Mouse (Mus musculus) cerebellum, adult 8-10 months (tissue): ENCODE results near the gene Gnaq.

Experiments used
- DNase-seq: peaks from one replicate; pipeline ENCODE4 v3.0.0; 2022

The Gnaq gene

DNA sequence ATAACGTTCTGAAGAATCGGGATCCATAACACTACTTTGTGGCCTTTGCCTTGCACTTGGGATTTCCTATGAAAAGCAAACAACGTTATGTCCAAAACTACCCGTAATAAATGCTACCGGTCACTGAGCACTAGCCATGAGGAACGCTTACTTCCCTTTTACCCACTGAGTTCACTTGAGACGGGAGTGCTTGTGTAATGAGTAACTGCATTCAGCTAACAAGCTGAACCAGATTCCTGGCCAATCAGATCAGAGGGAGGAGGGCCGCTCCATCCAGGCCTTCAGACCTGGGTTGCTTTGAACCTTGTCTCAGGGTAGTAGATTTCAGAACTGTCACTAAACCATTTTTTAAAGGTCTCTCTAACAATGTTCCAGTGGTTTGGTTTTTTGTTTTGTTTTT lies 193.3 kb downstream of the Gnaq start:
- DNase-seq: no peak

- DNase-seq: peak; percentile 34
Measured at GRCm38 (mm10) chr19:16327401-16328073, 194.9 kb downstream of the Gnaq start.

GRCm38 (mm10) chr19:16328074-16328850 lies 195.6 kb downstream of the Gnaq start:
- DNase-seq: peak; percentile 86

DNA sequence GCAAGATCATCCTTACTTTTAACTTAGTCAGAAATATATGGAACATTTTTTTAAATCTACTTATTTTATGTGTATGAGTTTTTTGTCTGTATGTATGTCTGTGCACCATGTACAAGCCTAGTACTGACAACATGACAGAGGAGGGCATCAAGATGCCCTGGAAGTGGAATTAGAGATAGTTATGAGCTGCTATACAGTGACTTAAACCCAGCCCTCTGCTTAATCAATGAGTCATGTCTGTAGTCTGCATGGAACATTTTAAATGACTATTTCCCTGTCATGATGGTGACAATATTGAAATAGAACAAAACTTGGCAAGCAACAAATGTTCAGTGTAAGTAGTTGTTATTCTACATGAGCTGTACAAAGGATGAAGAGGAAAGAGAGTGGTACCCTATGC lies 196.4 kb downstream of the Gnaq start:
- DNase-seq: no peak

GRCm38 (mm10) chr19:16329648-16330047 lies 197.0 kb downstream of the Gnaq start:
- no peak for DNase-seq

GRCm38 (mm10) chr19:16330161-16330560 lies 197.5 kb downstream of the Gnaq start:
- no peak for DNase-seq

- DNase-seq: no peak
Measured at GRCm38 (mm10) chr19:16331047-16331446, 198.4 kb downstream of the Gnaq start.

DNA sequence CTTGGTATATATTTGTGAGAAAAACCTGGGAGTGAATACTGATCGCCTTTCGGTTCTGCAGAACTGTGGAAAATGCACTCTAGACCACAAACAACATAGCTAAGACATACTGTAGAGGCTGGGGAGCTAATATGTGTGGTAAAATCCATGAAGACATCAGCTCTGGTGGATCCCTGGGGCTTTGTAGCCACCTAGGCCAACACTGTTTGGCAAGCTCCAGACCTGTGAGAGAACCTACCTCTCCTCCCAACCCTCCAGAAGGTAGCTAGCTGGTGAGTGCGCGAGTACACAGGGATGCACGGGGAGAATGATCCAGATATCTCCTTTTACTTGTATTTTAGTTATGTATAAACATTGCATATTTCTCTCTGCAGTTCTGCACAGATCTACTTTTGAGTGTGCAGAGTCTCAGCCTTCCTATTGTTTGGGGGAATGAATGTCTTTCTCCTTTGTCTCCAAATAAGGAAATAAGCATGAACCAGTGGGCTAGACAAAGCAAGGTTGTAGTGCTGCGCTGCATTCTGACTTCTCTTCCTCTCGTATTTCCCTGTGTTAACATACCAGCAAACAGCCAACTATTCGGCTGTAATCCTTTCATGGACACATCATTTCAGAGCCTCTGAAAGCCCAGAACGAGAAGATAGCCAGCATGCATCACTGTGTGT lies 205.4 kb downstream of the Gnaq start:
- no peak for DNase-seq

- DNase-seq: no peak
Measured at GRCm38 (mm10) chr19:16339954-16340586, 207.4 kb downstream of the Gnaq start.

DNA sequence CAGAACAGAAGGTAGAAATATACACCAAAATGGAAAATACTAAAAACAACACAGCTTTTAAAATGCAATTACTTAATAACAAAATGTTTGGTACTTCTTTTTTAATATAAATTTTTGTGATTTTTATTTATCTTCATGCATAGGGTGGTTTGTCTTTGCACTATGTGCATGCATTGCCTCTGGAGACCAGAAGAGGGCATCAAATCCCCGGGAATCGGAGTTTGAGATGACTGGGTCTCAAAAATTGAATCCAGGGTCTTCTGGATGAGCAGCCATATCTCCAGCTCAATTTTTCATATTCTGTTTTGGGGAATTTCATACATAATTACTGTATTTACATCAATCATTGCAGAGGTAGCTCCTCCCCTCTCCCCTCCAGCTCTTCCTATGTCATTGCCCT lies 210.1 kb downstream of the Gnaq start:
- DNase-seq: no peak

DNA sequence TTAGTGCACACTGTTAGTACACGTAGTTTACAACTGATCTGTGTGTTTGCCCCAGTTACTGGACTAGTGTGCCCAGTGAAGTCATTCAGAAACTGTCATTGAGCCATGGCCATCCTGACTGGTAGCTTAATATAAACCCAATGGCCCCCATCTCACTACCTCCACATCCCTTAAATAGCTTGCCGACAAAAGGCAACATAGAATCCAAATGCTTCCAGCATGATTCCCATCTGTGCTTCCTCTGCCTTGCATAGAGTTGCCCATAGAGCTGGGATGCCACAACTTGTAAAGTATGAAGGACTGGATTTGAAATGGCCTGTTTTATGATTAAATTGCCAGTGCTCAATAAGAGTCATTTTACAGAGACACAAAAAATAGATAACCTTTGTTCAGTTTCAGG lies 212.9 kb downstream of the Gnaq start:
- no peak for DNase-seq

DNA sequence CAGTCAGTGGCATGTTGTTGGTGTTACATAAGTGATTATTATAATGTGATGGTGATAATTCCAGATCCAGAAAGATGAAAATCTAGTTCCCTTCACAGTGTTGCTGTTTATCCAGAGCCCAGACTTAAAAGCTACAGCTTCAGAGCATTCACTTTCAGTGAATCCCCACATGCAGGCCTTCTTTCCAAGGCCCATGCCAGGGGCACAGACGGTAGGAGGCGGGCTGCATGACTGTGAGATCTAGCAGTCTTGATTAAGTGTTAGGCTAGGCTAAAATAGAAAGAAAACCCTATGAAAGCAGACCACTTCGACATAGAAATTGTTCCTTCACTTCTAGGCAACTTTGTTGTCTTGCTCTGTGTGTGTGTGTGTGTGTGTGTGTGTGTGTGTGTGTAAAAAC lies 214.4 kb downstream of the Gnaq start:
- DNase-seq: no peak

DNA sequence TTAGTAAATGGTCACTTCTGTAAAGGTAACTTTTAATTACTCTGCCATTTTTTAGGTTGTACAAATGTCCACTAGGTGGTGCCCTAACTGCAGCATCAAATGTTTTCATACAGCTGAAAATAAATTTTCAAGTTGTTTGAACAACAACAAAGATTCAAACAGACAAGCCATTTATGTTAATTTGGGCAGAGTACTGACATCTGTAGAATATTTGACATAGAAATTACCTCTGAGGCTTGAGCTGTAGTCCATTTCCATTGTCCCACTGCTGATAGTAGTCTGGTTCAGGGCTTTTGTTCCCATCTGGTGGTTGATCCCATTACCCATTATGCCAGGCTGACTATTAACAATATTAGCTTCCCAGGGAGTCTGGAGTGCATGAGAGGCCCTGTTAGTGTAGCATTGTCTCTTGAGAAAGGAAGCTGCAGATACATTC lies 221.1 kb downstream of the Gnaq start:
- no peak for DNase-seq

- DNase-seq: no peak
Measured at GRCm38 (mm10) chr19:16358148-16358547, 225.5 kb downstream of the Gnaq start.

DNA sequence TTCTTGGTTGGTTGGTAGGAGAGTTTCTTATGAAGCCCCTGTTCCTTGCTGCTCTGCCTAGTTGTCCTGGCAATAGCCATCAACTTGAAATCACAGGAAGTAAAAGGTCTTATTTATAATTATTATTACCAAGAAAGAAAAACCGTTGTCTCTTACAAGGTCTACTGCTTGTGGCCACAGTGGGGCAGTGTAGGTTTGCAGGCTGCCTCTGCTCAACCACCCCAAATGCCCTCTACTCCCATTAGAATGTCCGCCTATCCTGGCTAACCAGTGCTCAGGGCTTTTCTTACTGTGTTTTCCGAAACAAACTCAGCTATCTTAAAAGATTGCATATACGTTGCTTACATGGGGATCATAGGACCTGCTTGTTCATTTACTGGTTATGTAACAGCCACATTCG lies 226.3 kb downstream of the Gnaq start:
- no peak for DNase-seq

- DNase-seq: no peak
Measured at GRCm38 (mm10) chr19:16366465-16367063, 233.9 kb downstream of the Gnaq start.

GRCm38 (mm10) chr19:16367218-16367617 lies 234.6 kb downstream of the Gnaq start:
- DNase-seq: no peak

GRCm38 (mm10) chr19:16371680-16372079 lies 239.0 kb downstream of the Gnaq start:
- no peak for DNase-seq

DNA sequence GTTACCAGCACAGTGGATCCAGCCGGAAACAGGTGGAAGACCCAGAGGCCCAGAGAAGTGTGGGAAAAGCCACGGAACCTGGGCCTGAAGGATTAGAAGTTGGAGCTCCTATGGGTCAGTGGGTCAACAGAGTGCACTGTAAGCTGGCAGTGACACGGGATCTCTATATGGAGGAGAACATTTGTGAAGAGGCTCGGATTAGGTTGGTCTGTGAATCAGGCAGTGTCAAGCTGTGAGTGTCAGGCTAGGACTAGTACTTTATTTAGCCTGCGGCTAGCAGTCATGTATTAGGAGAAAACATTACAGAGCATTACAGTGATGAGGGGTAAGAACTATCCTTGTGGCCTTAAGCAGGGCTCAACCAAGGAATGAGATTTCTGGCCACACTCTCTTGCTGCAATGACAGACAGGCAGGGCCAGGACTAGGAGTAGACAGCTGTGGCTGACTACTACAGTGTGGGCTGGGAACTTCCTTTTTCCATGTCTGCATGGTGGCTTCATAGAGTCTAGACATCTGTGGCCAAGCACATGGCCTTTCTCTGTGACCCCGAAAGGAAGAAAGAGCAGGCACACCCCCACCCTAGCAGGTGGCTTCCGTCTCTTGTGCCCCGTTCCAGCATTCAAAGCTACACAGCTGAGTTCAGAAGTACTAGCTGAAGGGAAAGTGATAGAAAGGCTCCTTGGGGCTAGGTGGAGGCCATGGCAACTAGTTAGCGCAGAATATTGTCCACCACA lies 240.3 kb downstream of the Gnaq start:
- no peak for DNase-seq

- DNase-seq: no peak
Measured at GRCm38 (mm10) chr19:16375881-16376280, 243.2 kb downstream of the Gnaq start.

DNA sequence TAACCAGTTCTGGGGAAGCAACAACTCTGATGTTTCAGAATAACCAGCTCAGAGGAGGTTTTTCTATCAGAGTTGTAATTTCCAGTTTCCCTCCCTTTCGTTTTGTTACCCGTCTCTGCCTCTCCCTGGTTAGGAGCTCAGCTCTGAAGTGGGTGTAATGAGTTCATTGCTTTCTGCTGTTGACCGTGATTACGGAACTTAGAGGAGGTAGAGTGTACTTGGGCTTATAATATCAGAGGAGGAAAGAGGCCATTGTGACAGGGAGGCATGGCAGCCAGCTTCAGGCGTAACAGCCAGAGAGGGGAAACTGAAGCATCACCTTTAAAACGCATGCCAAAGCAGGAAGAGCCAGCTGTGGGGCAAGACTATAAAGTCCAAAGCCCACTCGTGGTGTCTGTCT lies 245.9 kb downstream of the Gnaq start:
- no peak for DNase-seq

DNA sequence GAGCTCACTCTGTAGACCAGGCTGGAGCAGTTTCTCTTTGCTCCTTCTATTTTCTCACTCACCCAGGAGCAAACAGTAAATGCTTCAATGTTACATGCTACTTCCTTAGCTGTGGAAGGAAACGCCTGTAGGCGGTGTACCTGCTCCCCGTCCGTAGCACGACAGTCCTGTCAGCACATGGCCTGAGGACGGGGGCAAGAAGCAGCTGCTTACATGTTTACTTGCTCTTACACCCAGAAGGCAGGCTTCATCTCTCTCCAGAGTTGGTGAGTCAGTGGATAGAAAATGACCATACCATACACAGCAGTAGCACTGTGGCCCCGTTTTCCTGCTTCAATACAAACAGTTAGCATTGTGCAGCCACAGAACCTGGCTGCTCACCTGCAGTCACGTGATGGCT lies 247.1 kb downstream of the Gnaq start:
- DNase-seq: no peak
